Mouse (Mus musculus) ES-Bruce4 (cell line): ENCODE data around the gene Specc1l.

Experiments
- CTCF ChIP-seq: IDR thresholded peaks from one replicate; pipeline ENCODE4 v1.8.1; 2011; ENCODE audit warnings: low read depth, low read length
- EP300 ChIP-seq: IDR thresholded peaks from 2 replicates; pipeline ENCODE4 v1.6.1; 2011; ENCODE audit warnings: low read depth, low read length; ENCODE audit not compliant: insufficient read depth
- POLR2A ChIP-seq: IDR thresholded peaks from one replicate; pipeline ENCODE4 v1.8.1; 2011; ENCODE audit warnings: low read length; ENCODE audit not compliant: insufficient read depth

DNA sequence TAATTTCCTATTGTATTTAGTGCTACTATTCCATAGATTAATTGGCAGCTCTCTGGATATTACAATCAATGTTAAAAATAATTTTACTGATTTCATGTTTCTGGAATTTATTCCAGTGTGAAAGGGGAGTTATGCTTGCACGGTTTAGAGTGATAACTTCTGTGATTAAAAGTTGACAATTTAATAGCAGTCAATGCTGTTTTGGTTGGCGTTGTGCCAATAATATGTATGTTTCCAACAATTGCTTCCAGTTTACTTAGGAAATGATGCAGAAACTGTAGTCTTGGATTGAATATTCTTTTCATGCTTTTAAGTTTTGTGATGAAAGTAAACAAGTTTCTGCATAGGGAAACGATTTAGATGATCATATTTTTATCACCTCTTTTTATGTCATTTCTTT, 45.5 kb downstream of the Specc1l start:
- TF ChIP-seq POLR2A, result no peak
- no peak for TF ChIP-seq EP300
- TF ChIP-seq CTCF, result no peak
